Mouse (Mus musculus) hindbrain, embryonic 11.5 days (tissue): ENCODE measurements at regions not wholly inside any gene's neighbourhood (a gene's known extent, or its start where the extent isn't known, plus 50 kb on each side); places are given as distances from the start of the nearest gene placed in this dataset.

Experiments used
- ATAC-seq: fragments of 200-750 bp; cut with Nextera tagmentation; 2 replicates; pipeline ENCODE4 v1.8.0; 2017; ENCODE audit warnings: mild to moderate bottlenecking, moderate TSS enrichment, moderate library complexity; ENCODE audit not compliant: low FRiP score
- DNase-seq: peaks from one replicate; pipeline ENCODE4 v3.0.0-alpha.2; 2015; ENCODE audit warnings: low spot score
- H3K27ac ChIP-seq: fragments of 300-500 bp; sonication (generic); 2 replicates; pipeline ENCODE4 v1.5.1; 2014; ENCODE audit warnings: mild to moderate bottlenecking, low read depth, low read length
- H3K27me3 ChIP-seq: fragments of 300-500 bp; sonication (generic); 2 replicates; pipeline ENCODE4 v1.6.1; 2014; ENCODE audit warnings: mild to moderate bottlenecking, low read length, moderate library complexity, mixed read lengths; ENCODE audit not compliant: control insufficient read depth, insufficient read depth
- H3K36me3 ChIP-seq: fragments of 300-500 bp; sonication (generic); 2 replicates; pipeline ENCODE4 v1.6.1; 2014; ENCODE audit warnings: mild to moderate bottlenecking, low read length, moderate library complexity, mixed read lengths; ENCODE audit not compliant: control insufficient read depth, insufficient read depth
- H3K4me1 ChIP-seq: fragments of 300-500 bp; sonication (generic); replicated peaks from 2 replicates; pipeline ENCODE4 v1.6.1; 2014; ENCODE audit warnings: low read length, mixed read lengths; ENCODE audit not compliant: control insufficient read depth, insufficient read depth
- H3K4me2 ChIP-seq: fragments of 300-500 bp; sonication (generic); replicated peaks from 2 replicates; pipeline ENCODE4 v1.6.1; 2014; ENCODE audit warnings: mild to moderate bottlenecking, low read depth, low read length
- H3K4me3 ChIP-seq: fragments of 300-500 bp; sonication (generic); 2 replicates; pipeline ENCODE4 v1.5.1; 2014; ENCODE audit warnings: low read depth, low read length
- H3K9ac ChIP-seq: fragments of 300-500 bp; sonication (generic); 2 replicates; pipeline ENCODE4 v1.6.1; 2014; ENCODE audit warnings: low read depth, low read length
- H3K9me3 ChIP-seq: fragments of 300-500 bp; sonication (generic); 2 replicates; pipeline ENCODE4 v1.6.1; 2016; ENCODE audit warnings: low read length; ENCODE audit not compliant: control insufficient read depth
- WGBS: fragments of 180-500 bp; shearing (Covaris S2); extraction: QIAGEN DNeasy Blood & Tissue Kit; methylation state at CpG from one replicate; pipeline ENCODE4 v1.1.7; 2014; 5-methylcytosine and 5-hydroxymethylcytosine counted together

DNA sequence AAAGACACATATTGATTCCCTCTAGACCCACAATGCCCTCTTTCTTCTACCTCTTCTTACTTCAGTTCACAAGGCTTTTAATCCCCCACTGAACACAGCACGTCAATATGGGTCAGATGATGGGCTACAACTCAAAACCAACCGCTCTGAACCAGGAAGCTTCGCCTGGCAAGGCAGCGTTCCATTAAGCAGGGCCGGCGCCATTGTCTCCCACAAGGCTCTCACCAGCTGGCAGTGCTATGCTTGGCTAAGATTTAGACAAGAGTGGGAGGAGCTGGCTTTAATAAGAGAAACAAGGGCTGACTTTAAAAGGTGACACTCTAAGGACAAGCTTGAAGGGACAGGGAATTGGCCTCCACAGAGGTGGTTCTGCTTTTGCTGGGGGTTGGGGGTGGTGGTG, 192.3 kb upstream of the Slc24a2 start:
- ATAC-seq (peak; percentile 54), DNase-seq (peak; percentile 18)
- Histone ChIP-seq H3K4me3 (no peak overlapping the region), H3K27me3 (no peaks in the 10 kb centered on the region), H3K36me3 (no peaks in the 10 kb centered on the region), H3K27ac (no peak overlapping the region), H3K9ac (no peak overlapping the region), H3K4me2 (no peak overlapping the region), H3K9me3 (no peaks in the 10 kb centered on the region), H3K4me1 (no peaks in the 10 kb centered on the region)
- 45% methylated on average over 6 of the region's 6 CpGs for WGBS

DNA sequence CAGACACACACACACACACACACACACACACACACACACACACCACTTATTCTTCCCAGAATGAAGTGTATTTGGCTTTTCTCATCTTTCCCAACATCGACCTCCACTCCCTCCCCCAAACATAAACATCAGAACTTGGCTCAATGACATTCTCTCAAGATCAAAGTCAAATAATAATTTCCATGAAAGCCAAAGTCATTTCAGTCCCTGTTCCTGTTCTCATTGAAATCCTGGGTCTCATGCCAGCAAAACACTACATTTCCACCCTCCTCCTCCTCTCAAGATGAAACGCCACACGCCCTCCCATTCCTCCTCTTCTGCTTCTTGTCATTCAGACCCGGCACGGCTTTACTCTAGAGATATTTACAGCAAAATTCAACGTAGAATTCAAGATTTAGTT, 173.1 kb upstream of the Slc24a2 start:
- ATAC-seq (no peak), DNase-seq (no peak)
- Histone ChIP-seq H3K4me3 (no peak overlapping the region), H3K9ac (no peak overlapping the region), H3K4me2 (no peak overlapping the region), H3K27me3 (no peaks in the 10 kb centered on the region), H3K9me3 (no peaks in the 10 kb centered on the region), H3K4me1 (no peaks in the 10 kb centered on the region), H3K27ac (no peak overlapping the region), H3K36me3 (no peaks in the 10 kb centered on the region)
- WGBS: 63% methylated on average over 6 of the region's 6 CpGs

DNA sequence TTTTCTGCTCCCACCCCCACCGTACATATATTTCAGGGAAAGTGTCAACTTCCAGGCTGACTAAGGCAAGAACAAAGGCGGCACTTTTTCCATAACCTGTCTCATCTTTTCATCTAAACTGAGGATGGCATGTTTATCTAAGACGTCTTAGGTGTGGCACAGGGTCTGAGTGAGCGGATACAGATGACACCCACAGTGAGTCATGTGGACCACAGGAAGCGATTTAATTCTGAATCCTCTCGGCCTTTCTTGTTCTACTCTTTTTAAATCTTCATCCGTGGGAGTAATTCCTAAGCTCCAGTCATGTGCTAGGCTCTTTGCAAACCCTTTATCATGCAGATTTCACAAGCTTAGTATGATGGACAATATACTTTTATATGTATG, 171.9 kb upstream of the Slc24a2 start:
- H3K27me3 ChIP-seq: no peaks in the 10 kb centered on the region
- ATAC-seq: 0 out of 2 replicates have a peak, but pooled peaks have one; percentile 12
- 73% methylated on average over 7 of the region's 7 CpGs for WGBS

DNA sequence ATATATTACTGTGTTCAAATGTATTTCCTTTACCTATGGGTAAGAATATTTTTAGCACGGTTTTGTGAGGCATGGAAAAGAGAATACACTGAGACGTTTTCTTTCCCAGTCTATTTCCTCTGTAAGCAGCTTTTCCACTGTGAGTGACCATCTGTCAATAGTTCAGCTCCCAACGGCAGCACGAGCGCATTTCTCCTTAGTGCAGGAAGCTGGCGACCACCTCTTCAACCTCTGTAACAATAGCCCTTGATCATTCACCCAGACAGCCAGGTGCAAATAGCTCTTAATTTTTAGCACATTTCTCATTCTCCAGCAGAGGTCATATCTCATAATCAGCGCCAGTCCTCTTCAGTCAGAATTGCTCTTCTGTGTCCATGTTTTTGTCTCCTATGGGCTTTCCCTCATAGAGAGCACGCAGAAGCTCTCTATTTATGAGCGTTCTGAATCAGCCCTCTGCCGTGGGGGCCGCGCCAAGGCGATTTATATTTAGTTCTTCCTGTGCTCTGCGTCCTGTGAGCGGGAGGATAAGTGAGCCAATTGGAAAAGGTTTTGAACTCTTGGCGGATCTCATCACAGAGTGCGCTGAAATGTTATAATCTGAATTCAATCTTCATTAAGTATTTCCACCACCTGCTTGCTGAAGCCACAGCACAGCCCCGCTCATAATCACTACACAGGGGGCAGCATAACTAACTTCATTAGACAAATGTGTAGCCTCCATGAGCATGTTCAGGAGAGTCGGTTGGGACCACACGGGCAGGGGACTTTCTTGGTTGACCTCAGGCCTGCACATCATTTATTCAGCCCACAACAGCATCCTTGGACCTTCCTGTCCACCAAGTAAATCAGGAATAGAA, 171.3 kb upstream of the Slc24a2 start:
- 57% methylated on average over 20 of the region's 20 CpGs for WGBS
- Histone ChIP-seq H3K4me2 (no peak overlapping the region), H3K9ac (no peak overlapping the region)

More for the DNA sequence above, 171.9 kb upstream of the Slc24a2 start:
- Histone ChIP-seq H3K4me1 (no peaks in the 10 kb centered on the region), H3K4me2 (no peak overlapping the region), H3K9me3 (no peaks in the 10 kb centered on the region), H3K9ac (no peak overlapping the region), H3K4me3 (no peak overlapping the region), H3K27ac (no peak overlapping the region), H3K36me3 (no peaks in the 10 kb centered on the region)
- DNase-seq: no peak

DNA sequence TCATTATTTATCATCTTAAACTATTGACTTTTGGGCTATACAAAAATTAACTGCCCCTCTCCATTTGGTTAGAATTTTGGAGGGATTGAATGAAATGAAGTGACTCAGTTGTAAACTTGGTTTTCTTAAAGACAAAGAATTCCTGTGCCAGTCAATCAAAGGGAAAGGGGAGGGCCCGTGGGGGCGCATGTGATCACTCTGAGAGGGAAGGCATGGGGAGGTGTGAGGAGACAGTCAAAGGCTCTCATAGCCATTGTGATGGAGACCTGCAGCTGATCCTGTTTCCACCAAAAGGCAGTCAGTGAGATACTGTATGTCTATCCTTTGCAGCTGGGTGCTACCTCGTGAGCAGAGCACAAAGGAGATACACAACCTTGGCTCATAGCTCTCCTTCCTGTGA, 156.6 kb upstream of the Slc24a2 start:
- 70% methylated on average over 3 of the region's 3 CpGs for WGBS
- Histone ChIP-seq H3K27ac (no peak overlapping the region), H3K4me1 (peaks cover 6% of the 10 kb centered on the region; the same call in 1 of the 2 replicates), H3K4me2 (no peak overlapping the region), H3K9me3 (no peaks in the 10 kb centered on the region), H3K9ac (no peak overlapping the region), H3K4me3 (no peak overlapping the region), H3K27me3 (no peaks in the 10 kb centered on the region), H3K36me3 (no peaks in the 10 kb centered on the region)
- no peak for DNase-seq
- ATAC-seq: peak; percentile 47; the same call in 1 of the 2 replicates

More for the DNA sequence above, 171.3 kb upstream of the Slc24a2 start:
- peak; percentile 56; the same call in 1 of the 2 replicates for ATAC-seq
- DNase-seq: no peak
- H3K4me3 ChIP-seq: no peak overlapping the region
- H3K27me3 ChIP-seq: no peaks in the 10 kb centered on the region
- H3K9me3 ChIP-seq: no peaks in the 10 kb centered on the region
- H3K36me3 ChIP-seq: no peaks in the 10 kb centered on the region
- no peaks in the 10 kb centered on the region for H3K4me1 ChIP-seq
- H3K27ac ChIP-seq: no peak overlapping the region

DNA sequence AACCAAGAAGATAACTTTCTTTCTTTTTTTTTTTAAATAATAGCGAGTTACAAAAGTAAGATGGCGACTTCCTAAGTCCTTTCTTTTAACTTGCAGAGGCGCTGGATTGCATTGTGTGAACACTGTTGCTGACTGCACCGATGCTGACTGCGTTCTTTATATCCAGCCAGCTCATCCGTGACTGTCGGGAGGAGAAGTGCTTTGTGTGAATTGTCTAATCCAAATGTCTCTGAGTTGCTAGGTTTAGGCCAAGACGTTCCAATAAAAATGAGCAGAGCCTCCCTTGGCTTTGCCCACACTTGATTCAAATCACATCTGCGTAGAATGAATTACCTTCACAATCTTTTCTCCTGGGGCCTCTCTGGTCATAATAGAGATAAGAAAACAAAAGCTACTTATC, 156.0 kb upstream of the Slc24a2 start:
- no peak overlapping the region for H3K9ac ChIP-seq
- H3K27ac ChIP-seq: no peak overlapping the region
- DNase-seq: peak; percentile 43
- H3K27me3 ChIP-seq: no peaks in the 10 kb centered on the region
- no peak overlapping the region for H3K4me3 ChIP-seq
- H3K9me3 ChIP-seq: no peaks in the 10 kb centered on the region
- 29% methylated on average over 9 of the region's 9 CpGs for WGBS
- no peak overlapping the region for H3K4me2 ChIP-seq
- H3K4me1 ChIP-seq: peaks cover 6% of the 10 kb centered on the region; the same call in 1 of the 2 replicates
- peak; percentile 34 for ATAC-seq
- no peaks in the 10 kb centered on the region for H3K36me3 ChIP-seq

DNA sequence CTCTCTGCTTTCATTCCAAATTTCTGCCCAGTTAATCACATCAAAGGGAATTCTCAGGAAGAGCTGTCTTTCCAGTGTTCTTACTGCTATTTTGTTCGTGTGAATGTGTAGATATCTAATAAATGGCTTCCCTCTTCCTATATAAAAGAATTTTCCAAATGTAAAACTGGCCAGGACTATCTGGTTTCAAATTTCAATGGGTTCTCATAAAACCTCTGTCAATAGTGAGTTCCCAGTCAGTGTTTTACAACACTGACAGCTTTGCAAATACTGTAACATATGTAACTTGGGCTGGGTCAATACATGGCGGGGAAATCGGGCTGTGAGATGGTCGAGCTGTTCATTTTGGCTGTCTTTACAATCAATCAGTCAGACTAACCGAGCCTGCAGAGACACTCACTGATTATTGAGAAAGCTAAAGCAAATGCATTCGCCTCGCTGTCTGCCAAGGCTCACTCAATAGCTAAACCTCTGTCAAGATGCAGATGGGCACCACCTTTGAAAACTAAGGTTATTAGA, 155.0 kb upstream of the Slc24a2 start:
- H3K27ac ChIP-seq: no peak overlapping the region
- H3K4me1 ChIP-seq: peaks cover 6% of the 10 kb centered on the region; the same call in 1 of the 2 replicates
- ATAC-seq: 0 out of 2 replicates have a peak, but pooled peaks have one; percentile 30
- H3K9ac ChIP-seq: no peak overlapping the region
- no peak overlapping the region for H3K4me3 ChIP-seq
- no peak overlapping the region for H3K4me2 ChIP-seq
- 42% methylated on average over 7 of the region's 7 CpGs for WGBS
- H3K27me3 ChIP-seq: no peaks in the 10 kb centered on the region
- no peaks in the 10 kb centered on the region for H3K36me3 ChIP-seq
- DNase-seq: no peak
- no peaks in the 10 kb centered on the region for H3K9me3 ChIP-seq

DNA sequence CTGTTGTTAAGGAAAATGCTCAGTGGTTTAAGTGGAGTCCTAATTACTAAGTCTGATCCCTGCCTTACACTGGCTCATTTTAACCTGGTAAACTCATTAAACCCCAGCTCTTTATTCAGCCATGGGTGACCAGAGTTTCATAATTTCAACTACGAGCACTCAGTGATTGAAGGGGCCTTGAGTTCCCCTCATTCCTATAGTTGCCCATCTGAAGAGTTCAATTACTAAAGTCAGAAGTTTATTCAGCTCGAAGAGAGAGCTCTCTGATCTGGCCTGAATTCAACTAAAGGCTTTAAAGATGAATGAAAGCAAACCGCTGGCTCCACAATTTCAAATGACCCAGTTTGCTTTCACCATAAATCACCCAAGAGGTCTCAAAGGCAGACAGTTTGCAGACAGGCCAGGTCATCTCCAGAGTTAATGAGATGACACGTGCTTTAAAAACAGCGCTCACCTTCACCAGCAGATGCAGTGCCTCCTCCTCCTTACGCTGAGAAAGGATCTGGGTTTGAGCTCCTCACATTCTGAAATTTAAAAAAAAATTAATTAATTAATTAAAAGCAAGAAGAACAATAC, 154.3 kb upstream of the Slc24a2 start:
- H3K4me2 ChIP-seq: no peak overlapping the region
- no peaks in the 10 kb centered on the region for H3K36me3 ChIP-seq
- H3K4me1 ChIP-seq: peaks cover 6% of the 10 kb centered on the region; the same call in 1 of the 2 replicates
- DNase-seq (no peak), ATAC-seq (peak; percentile 48; the same call in 1 of the 2 replicates)
- H3K27ac ChIP-seq: no peak overlapping the region
- no peak overlapping the region for H3K4me3 ChIP-seq
- 41% methylated on average over 6 of the region's 6 CpGs for WGBS
- H3K9ac ChIP-seq: no peak overlapping the region
- H3K9me3 ChIP-seq: no peaks in the 10 kb centered on the region
- H3K27me3 ChIP-seq: no peaks in the 10 kb centered on the region
